Comparison of ENCODE assay signal across 8 mouse cellular contexts in the genomic region with DNA sequence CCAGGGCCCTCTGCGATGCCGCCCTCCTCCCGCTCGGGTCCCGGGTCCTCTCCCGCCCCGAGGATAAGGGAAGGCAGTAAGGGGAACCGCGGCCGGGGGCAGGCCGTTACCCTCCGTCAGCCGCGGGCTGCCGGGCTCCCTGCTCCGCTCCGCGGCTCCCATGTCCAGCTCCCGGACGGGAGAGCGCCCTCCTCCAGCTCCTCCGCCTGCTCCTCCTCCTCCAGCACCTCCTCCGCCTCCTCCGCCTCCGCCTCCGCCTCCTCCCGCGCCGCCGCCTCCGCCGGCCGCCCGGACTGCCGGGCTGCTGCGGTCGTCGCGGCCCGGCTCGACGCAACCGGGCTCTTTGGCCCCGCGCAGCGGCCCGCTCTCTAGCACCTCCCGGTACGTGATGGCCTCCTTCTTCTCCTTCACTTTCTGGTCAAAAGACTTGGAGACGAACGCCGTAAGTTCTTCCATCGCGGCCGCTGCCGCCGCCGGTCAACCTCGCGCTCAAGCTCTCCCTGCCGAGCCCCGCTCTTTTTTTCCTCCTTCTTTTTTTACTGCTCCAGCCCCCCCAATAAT. TPM values are rescaled to one million over a fixed set of nuclear protein-coding genes. Genes with fewer than 3 reads are reported as not detected.
DNase-seq lines count a peak whose midpoint lies in the region; ATAC-seq lines count a peak whose summit lies in the region.

Gene Rsrc1, plus strand, starts transcription at position 290 of the 561 bp plus-strand sequence.

- peak; percentile 56 for ATAC-seq in embryonic facial prominence, embryonic 13.5 days (ENCODE audit: insufficient number of reproducible peaks, insufficient read depth, low FRiP score, low TSS enrichment, low read depth)
- peak; percentile 44 for ATAC-seq in heart, embryonic 15.5 days (replicated peaks; ENCODE audit: insufficient number of reproducible peaks, insufficient read depth, low FRiP score, low read depth)
- peak; percentile 61 for ATAC-seq in lung, embryonic 15.5 days (ENCODE audit: borderline replicate concordance, extremely low read depth, low FRiP score, low TSS enrichment)

- peak within 1 kb of the TSS; percentile 93 for H3K27ac ChIP-seq in embryonic facial prominence, embryonic 13.5 days
- H3K27ac ChIP-seq in heart, embryonic 15.5 days = 0 out of 2 replicates have a peak within 1 kb of the TSS, but pooled peaks have one; percentile 19
- H3K27ac ChIP-seq in lung, embryonic 15.5 days = no peak within 1 kb of the TSS

- H3K4me2 ChIP-seq in embryonic facial prominence, embryonic 13.5 days = peak within 1 kb of the TSS; percentile 74
- peak within 1 kb of the TSS; percentile 96 for H3K4me2 ChIP-seq in heart, embryonic 15.5 days
- H3K4me2 ChIP-seq in lung, embryonic 15.5 days = peak within 1 kb of the TSS; percentile 89

- no peaks in the 10 kb centered on the region for H3K36me3 ChIP-seq in embryonic facial prominence, embryonic 13.5 days
- no peaks in the 10 kb centered on the region for H3K36me3 ChIP-seq in heart, embryonic 15.5 days
- no peaks in the 10 kb centered on the region for H3K36me3 ChIP-seq in lung, embryonic 15.5 days

- WGBS in embryonic facial prominence, embryonic 13.5 days = under 1% methylated on average over 60 of the region's 62 CpGs
- under 1% methylated on average over 60 of the region's 62 CpGs for WGBS in heart, embryonic 15.5 days
- 0% methylated on average over 41 of the region's 62 CpGs for WGBS in lung, embryonic 15.5 days

- peak within 1 kb of the TSS; percentile 87 for H3K9ac ChIP-seq in embryonic facial prominence, embryonic 13.5 days
- peak within 1 kb of the TSS; percentile 21; the same call in 1 of the 2 replicates for H3K9ac ChIP-seq in heart, embryonic 15.5 days
- peak within 1 kb of the TSS; percentile 24; the same call in 1 of the 2 replicates for H3K9ac ChIP-seq in lung, embryonic 15.5 days

- H3K4me1 ChIP-seq in embryonic facial prominence, embryonic 13.5 days = peaks cover 22% of the 10 kb centered on the region
- peaks cover 34% of the 10 kb centered on the region for H3K4me1 ChIP-seq in heart, embryonic 15.5 days (replicated peaks)
- peaks cover 26% of the 10 kb centered on the region for H3K4me1 ChIP-seq in lung, embryonic 15.5 days

- peak within 1 kb of the TSS; percentile 63 for H3K4me3 ChIP-seq in embryonic facial prominence, embryonic 13.5 days
- peak within 1 kb of the TSS; percentile 62 for H3K4me3 ChIP-seq in heart, embryonic 15.5 days
- peak within 1 kb of the TSS; percentile 49 for H3K4me3 ChIP-seq in lung, embryonic 15.5 days

- H3K27me3 ChIP-seq in embryonic facial prominence, embryonic 13.5 days = peaks cover 69% of the 10 kb centered on the region
- peaks cover 70% of the 10 kb centered on the region for H3K27me3 ChIP-seq in heart, embryonic 15.5 days
- peaks cover 79% of the 10 kb centered on the region for H3K27me3 ChIP-seq in lung, embryonic 15.5 days

- H3K9me3 ChIP-seq in embryonic facial prominence, embryonic 13.5 days = no peaks in the 10 kb centered on the region
- H3K9me3 ChIP-seq in heart, embryonic 15.5 days (replicated peaks) = no peaks in the 10 kb centered on the region
- no peaks in the 10 kb centered on the region for H3K9me3 ChIP-seq in lung, embryonic 15.5 days

- peak; percentile 43 for DNase-seq in CD4-positive helper T cell, adult 2 months (ENCODE audit: low read depth, low spot score)
- DNase-seq in MN1 (ENCODE audit: low spot score) = peak; percentile 84
- peak; percentile 68 for DNase-seq in kidney, postnatal 10 days
- DNase-seq in retina, embryonic 14.5 days (ENCODE audit: low spot score) = peak; percentile 55
- no peak for DNase-seq in frontal cortex, postnatal 10 days (ENCODE audit: low spot score in 2 of 2)

RNA-seq across cellular contexts. Expression of gene Rsrc1, which starts in this region (rescaled TPM):
- polyA plus RNA-seq in embryonic facial prominence, embryonic 13.5 days (2015; fragmentation: Nextera tagmentation; extraction: Ambion mirVana) = 44.5 and 49.7 TPM in 2 replicates
- 19.6 and 21.3 TPM in 2 replicates for polyA plus RNA-seq in heart, embryonic 15.5 days (2015; fragmentation: Nextera tagmentation; extraction: Ambion mirVana)
- 28.7 and 29.5 TPM in 2 replicates for polyA plus RNA-seq in lung, embryonic 15.5 days (2015; fragmentation: Nextera tagmentation; extraction: Ambion mirVana)

Comparison
In these comparisons a context has a peak if more than half of its experiments do, and no peak if none do; other contexts are left out.
1. DNase-seq: peak in CD4-positive helper T cell, adult 2 months (single experiment), MN1 (single experiment), kidney, postnatal 10 days (single experiment) and retina, embryonic 14.5 days (single experiment); none in frontal cortex, postnatal 10 days (0 of 2).
2. H3K9ac ChIP-seq: peak in every context shown above with its lines; median percentile 87 in embryonic facial prominence, embryonic 13.5 days; 24 in lung, embryonic 15.5 days; 21 in heart, embryonic 15.5 days.
3. Peak in every context shown above with its lines, with median percentiles within 50 percentile points of each other: ATAC-seq, H3K4me2 ChIP-seq and H3K4me3 ChIP-seq.